Mouse (Mus musculus) spleen, postnatal 4 days (tissue): ENCODE measurements around the gene Ptprd.

Experiments
- DNase-seq, 2 experiments: peaks; one replicate each; pipeline ENCODE4 v3.0.0; 2022; ENCODE audit warnings: low spot score in 2 of 2

The Ptprd gene

DNA sequence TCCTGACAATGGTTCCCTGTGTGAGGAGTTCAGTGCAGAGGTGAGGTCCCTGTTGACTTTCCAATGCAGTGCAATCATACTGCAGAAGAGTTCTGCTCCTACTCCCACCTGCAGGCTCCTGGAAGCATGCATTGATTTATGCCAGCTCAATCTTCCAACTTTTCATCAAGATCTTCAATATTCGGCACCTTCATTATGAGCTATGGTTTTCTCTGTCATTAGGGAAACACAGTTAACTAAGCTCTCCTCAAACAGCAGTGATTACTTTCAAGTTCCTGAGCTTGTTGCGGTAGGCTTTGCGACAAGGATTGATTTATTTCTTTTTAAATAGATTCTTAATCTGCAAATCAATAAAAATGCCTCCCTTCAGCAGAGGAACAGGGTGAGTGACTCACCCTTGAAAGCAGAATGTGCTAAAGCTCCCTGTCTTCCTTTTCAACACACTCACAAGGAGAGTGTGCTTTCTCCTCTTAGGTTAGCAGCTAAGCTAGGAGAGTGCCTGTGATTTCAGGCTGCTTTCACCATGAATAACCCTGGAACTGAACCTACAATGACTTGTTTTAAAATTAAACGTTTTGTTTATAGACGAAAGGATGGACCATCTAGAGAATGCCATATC lies 1298.1 kb downstream of the Ptprd start:
- no peak for DNase-seq

DNA sequence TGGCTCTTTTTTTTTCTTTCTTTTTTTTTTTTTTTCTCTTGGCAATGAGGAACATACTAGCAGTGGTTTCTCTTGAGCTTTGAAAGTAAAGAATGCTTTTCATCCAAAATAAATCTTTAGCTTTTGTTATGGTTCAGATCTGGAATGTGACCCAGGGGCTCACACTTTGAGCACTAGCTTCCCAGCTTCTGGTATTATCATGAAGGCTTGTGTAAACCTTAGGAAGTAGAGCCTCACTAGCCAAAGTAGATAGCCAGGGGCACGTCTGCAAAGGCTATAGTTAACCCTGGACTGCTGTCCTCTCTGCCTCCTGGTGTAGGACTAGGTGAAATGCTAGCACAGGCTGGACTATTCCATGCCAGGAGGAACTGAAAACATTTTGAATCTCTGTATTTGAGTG lies 1310.1 kb downstream of the Ptprd start:
- DNase-seq, result no peak

DNA sequence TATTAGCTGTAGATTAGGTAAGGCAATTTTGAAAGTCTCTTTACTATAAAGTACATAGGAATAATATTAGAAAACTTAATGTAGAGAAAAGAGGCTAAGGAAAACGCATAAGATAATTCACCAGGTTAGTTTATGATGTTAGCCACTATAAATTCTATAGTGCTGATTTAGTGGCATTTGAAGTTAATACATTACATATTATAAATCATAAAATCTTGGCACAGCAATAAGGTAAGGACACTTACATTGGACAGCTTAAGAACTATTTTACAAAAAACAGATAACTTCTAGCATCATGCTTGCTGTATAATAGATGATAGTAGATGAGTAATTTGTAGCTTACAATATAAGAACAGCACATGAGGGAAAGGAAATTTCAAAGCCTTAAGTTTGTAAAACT lies 1322.1 kb downstream of the Ptprd start:
- DNase-seq, result no peak

DNA sequence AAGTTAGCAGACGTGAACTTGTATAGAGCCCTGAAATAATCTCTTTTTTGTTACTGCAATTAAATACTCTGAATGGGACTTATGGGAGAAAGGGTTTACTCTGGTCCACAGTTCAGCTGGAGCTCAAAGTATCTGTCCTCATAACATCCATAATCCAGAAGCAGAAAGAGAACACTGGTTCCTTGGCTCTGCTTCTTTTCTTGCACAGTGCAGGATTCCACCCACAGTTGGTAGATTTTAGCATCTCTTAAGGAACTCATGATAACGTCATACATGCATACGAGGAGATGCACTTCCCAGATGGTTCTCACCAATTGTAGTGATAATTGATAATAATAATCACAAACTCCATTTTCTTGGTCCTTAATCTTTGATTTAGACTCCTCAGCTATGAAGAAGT lies 1330.2 kb downstream of the Ptprd start:
- DNase-seq, result no peak

DNA sequence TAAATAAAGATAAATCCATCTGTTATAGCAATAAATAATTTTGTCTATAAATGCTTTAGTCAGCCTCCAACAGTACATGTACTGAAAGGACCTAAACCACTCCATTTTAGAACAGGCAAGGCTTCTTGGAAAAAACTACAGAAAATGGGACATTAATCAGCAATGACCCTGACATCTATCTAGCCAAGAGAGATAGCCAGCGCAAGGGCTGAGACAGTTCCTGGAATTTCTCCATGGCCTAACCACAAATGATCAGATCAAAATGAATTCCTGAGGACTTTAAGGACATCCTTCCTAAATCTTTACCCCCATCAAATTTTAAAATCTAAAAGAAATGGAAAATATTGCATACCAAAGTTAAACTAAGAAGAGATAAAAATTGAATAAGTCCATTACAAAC lies 1340.8 kb downstream of the Ptprd start:
- DNase-seq, result no peak

DNA sequence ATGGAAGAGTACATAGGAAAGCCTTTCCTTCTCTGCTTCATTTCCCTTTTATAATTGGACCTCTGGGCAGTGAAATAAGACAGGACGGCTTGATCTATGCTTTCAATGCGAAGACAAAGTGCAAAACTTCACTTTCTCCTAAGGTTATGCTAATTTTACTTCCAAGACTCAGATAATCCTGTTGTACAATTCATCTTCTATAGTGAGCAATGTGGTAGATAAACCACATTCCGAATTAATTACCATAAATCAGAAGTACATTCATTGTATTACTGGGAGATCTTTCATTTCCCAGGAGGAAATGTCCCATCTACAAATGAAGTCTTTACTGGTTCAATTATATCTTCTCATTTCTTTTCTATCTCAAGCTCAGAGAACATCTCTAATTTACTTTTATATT lies 1346.2 kb downstream of the Ptprd start:
- no peak for DNase-seq

DNA sequence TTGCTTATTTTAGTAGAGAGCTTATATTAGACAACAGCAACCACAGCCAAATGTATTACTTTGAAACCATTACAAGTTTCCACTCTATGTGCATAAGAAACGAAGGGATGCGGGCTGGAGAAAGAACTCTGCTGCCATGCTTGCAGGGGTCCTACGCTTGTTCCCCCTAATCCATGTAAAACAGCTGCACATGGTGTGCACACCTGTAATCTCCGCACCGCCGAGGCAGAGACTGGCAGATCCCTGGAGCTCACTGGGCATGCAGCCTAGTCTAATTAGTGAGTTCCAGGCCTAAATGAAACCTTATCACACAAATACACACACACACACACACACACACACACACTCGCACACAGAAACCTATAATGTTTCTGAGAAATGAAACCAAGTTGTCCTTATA lies 1365.5 kb downstream of the Ptprd start:
- DNase-seq, result no peak

DNA sequence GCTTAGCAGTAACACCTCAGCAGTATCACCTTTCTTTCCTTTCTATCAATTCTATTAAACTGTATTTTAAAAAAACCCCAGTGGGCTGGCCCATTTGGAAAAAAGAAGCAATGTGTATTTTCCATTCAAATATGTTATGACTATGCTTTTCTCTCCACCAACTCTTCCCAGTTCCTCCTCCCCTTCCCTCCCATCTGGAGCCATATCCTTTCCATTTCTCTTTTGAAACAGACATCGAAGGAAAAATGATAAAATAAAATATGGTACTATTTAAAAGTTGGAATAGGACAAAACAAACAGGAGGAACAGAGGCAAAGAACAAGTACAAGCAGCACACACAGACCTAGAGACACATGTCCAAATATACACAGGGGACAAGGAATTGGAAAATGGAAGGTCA lies 1372.7 kb downstream of the Ptprd start:
- no peak for DNase-seq

DNA sequence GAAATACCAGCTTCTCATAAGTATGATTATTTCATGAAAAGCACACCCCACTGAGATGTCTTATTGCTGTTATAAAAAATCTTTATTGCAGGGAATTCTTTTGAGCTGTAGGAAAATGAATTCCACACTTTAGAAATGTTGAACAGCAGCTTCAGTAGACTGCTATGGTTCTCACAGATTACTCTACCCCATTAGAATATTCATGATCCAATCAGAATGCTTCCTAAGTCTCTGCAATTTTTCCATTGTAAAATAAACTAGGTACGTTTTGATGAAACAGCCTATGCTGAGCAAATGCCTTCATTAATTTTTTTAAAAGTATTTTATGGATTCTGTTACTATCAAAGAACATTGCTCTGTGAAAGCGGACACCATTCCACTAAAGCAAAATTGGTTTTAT lies 1399.6 kb downstream of the Ptprd start:
- DNase-seq, result no peak

DNA sequence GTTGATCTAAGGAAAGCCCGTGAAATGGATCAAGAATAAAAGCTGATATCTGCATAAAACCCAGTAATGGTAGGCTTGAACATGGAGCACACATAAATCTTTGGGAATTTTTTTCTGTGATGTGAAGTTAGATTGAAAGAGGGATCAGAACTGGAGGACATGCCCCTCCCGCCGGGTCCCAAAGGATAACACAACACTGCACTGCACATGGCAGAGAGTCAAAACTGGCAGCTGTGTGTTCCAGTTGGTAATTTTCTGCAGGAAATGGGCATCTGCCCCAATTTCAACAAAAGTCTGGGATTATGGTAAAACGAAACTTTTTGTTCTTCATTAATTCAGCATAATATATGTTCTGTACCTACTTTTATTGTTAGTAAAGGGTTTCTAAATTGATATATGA lies 1409.1 kb downstream of the Ptprd start:
- DNase-seq, result no peak

DNA sequence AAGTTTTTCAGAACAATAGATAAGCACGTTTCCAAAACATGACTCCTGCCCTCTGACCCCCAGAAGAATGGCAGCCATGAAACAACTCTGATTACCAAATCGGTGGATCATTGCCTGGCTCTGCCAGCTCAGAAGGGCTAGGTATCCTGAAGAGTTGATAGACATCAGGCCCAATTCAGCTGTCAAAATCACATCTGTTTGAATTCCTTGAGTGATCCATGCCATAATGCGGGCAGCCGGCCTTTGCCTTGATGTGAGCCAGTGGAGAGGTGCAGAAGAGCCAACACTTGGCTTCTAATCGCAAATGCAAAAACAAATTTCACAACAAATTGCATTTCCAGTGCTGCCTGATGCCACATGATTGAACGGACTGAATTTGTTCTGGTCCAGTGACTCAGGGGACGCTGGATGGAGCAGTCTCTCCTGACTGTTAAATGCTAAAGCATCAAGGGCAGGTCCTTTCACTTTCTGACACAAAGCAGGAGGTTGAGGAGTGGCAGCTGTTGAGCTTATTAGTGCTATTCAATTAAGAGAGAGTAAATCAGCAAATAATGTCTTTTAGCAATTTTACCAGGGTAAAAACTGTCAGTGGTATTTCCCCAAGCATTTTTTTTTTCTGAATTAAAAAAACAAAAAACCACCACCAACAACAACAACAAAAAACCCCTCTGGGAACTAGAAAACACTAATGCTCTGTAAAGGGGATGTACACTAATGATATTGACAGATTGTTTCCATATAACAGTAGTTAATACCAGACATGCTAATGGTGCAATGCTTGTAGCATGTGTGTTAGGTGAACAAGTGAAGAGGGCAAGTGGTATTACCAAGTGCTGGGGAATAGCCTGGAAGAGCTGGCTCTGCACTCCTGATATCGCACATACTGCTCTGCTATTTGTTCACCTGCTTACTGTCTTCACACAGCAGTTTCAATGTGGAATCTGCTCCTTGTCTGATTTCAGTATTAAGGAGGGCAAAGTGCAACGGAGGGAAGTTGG lies 1413.5 kb downstream of the Ptprd start:
- no peak for DNase-seq

DNA sequence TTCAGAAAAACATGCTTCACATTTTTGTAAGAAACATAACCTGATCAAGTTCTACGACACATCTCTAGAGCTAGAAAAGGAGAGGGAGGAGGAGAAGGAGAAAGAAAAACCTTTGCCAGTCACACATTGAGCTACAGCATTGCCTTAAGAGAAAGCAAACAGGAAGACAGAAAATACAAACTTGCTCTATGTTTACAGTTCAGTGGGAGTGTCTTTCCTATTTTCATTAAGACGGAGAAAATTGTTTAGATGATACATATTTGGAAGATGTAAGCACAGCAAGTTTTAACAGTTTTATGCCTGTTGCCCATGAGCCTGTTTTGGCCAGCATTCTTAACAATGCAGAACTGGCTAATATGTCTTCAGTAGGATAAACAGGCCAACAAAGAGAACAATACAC lies 1426.4 kb downstream of the Ptprd start:
- DNase-seq, result no peak

DNA sequence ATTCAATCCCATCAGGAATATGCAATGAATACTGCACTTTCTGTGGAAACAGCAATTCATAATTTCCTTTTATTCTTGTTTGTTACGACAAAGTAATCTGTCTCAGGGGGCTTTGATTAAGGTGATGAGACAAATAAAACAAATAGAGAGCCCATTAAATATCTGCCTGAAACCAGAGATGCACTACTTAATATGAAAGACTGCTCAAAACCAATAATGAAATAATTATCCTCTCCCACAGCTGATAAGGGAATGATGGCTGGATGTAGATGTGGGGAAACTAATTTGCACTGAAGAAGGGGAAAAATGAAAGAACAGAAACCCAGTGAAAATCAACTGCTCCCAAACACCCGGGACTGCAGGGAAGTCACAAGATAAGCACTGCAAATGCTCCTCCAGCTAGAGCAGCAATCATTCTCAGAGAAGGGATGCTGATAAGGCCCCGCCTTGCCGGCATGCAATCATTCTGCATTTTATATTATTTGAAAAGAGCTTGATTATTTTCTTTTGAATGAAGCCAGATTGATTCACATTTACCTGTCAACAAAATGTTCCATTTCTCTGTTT lies 1432.1 kb downstream of the Ptprd start:
- no peak for DNase-seq

DNA sequence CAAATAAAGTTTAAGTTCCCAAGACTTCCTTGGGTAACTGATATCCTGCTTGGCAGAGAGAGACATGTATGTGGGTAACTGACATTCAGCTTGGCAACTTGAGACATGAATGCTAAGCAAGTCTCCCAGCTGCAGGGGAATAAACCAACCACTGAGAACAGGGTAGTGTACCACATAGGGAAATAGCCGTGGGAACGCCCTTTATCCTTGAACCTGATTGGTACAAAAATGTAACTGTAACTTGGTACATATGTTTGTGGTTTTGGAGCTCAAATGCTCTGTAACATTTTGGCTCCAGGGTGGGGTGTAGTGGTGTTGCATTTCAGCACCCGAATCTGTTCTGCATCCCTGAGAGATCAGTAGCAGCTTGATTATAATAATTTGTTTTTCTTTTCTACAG lies 1444.8 kb downstream of the Ptprd start:
- DNase-seq, result no peak

DNA sequence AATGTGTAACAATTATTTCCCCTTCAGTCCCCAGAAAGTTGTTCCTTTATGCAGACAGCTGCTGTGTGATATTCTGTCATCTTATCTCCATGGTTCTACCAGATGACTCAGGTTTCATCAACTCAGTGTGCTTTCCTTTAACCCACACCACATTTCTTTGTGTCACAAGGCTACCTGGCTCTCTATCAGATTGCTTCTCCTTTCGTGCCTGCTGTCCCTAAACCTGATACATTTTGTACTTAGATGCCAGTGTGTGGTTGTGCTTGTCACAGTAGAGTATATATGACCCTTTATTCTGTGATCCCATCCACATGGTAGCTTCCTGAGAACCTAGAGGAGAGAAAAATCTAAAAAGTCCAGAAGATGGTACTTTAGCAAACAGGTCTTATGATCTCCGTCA lies 1445.3 kb downstream of the Ptprd start:
- DNase-seq, result no peak

DNA sequence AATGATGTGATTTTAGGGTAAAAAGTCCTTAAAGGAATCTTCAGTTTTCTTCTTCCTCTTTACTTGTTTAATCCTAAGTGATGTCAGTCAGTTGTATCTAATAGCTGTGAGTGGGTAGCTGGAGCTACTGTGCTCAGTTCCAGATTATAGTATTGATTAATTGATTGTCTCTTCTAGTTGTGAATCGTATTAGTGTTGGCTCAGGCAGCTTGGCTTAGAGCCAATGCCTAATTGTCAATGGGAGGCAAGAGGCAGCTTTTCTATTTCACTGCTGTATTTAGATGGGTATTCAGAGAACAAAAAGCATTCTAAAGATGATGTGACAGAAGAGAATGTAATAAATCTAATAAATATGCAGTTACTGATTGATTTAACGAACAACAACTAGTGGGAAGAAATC lies 1461.1 kb downstream of the Ptprd start:
- DNase-seq, result no peak

DNA sequence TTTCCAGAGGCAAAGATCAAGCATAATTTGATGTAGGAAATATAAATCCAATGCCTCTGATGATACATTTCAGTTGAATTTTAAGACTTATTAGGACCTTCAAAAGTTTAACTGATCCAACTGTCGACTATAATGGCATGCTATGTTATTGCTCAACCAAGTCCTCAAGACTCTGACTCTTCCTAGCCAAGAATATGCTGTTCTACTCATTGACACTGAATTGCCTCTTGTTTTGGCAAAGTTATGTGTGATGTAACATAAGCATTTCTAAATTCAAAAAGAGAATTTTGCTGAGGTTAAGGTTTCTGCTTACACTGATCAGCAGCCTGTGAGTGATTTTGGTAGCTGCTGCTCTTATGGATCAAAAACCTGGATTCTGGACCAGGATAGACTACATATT lies 1475.9 kb downstream of the Ptprd start:
- DNase-seq, result no peak

DNA sequence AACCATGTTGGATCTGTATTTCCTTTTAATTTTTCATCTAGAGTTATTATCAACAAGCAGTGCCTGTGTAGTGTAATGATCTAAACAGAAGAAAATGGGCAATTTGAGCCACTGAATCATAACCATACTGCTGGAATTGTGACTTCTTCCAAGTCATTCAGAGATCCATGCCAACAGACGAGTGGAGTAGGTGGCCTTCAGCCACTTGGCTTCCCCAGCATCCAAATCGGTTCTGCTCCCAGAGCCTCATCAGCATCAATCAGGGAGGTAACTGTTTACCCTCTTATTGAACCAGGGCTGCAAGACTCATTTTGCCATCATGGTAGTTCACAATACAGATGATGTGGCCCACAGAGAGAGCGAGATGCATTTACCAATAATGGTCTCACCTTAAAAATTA lies 1536.0 kb downstream of the Ptprd start:
- no peak for DNase-seq

DNA sequence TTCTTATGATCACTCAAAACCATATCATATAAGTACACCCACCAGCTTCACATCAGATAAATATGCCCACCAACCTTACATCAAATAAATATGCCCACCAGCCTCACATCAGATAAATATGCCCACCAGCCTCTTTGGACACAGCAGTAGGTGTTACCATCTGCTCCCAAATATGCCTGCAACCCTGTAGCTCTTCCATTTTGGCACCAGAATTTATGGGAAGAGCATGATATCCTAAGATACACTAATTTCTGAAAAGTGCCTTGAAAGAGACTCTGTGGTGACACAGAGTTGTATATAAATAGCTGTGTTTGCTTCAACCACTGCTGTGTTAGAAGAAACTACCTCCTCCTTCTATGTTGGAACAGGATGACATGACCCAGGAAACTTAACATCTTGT lies 1538.5 kb downstream of the Ptprd start:
- no peak for DNase-seq

DNA sequence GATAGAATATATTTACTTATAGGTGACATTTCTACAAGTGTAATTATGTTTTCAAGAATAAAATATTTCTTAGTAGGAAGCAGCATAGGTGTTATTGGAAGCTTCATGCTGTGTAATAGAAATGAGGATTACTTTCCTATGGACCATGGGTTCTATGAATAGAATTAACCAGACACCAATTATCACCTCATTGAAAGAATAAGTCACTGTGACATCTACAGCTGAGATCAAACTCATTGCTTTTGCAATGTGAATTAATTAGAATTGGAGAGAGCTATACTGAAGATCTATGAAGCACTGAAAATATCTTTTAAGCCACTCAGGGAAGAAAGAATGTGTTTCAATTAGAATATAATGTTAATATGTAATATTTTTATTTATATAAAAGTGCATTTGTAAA lies 1539.1 kb downstream of the Ptprd start:
- no peak for DNase-seq

DNA sequence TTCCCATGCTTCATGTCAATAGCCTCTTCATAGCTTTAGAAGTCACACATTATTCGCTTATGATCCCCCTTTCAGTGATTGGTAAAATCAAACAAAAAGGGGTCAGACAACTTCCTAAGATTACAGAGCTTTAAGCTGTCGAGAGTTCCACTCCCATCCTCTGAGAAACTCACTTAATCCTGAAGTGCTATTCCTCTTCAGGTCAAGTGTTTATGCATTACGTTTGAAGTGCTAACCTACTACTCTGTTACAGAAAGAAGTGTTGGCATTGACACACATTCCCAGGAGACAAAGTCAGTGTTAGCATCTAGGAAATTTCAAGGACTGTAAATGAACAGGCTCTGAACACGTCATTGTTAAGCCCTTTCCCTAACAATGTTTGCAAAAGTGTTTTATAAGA lies 1550.0 kb downstream of the Ptprd start:
- no peak for DNase-seq

DNA sequence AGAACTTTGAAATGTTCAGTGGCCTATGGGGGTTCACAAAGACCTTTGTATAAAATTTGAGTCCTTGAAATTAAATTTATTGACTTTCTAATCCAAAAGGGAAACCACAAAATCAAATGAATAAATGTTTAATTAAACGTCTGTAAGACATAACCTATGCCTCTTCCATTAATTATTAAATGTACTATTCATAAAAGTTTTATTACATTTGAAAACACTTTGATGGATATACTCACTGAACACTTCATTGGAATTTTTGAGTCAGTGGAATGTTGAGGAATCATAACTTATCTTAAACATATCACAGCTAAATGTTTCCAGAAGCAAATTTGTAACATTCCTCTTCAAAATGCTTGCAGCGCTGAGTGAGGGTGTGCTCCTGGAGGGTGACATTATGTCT lies 1551.6 kb downstream of the Ptprd start:
- no peak for DNase-seq

DNA sequence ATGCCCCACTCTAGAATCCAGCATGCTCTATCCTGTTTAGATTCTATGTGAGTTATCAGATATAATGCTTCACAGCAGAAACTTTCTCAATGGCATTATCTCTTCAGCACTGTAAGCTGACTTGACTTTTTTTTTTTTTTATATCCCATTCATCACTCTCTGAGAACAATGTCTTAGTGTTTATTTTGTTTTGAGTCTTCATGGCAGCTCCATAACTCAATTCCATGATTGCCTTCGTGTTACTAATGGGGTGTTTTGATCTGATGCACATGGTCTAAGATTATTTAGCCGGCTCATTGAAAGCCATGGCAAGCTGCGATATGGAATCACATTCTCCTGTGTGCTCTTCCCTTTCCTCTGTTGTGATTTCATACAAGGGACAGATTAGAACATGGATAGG lies 1555.0 kb downstream of the Ptprd start:
- no peak for DNase-seq
